Mouse (Mus musculus): ENCODE results near the gene Psmd8. TPM values are rescaled to one million over a fixed set of nuclear protein-coding genes. Genes with fewer than 3 reads are reported as not detected.

The Psmd8 gene
- polyA plus RNA-seq (2012; rRNA removed; ENCODE audit: low replicate concordance) = 80.4 and 112 TPM in 2 replicates

GRCm38 (mm10) chr7:29180077-29180853 lies at the start of gene Psmd8:
Gene Psmd8, minus strand, starts transcription at chr7:29180701.

DNA sequence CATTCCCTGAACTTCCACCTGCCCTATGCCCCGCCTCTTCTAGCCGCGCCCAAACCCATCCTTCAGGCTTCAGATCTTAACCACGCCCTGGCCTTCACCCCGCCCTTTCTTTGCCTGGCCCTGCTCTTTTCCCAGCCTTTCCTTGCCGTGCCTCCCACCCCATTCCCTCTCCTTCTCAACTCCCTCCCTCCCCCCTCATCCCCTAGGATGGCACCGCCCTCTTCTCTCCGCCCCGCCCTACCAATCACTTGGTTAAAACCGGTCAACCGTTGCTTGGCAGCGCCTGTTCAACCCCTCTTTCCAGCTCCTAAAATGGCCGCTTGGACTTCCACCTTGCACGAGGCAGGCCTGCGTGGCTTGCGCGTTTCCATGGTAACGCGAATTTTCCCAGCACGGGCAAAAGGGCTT lies 33.2 kb upstream of the Psmd8 start, which contains the start of gene Catsperg1:
Gene Catsperg1, minus strand, starts transcription at position 361 of the 408 bp plus-strand sequence.

GRCm38 (mm10) chr7:29170066-29170754 lies 10.3 kb downstream of the Psmd8 start, which contains the start of the genes Ggn and Spred3:
Gene Ggn, plus strand, starts transcription at chr7:29170210.
Gene Spred3, minus strand, starts transcription at chr7:29170411.

DNA sequence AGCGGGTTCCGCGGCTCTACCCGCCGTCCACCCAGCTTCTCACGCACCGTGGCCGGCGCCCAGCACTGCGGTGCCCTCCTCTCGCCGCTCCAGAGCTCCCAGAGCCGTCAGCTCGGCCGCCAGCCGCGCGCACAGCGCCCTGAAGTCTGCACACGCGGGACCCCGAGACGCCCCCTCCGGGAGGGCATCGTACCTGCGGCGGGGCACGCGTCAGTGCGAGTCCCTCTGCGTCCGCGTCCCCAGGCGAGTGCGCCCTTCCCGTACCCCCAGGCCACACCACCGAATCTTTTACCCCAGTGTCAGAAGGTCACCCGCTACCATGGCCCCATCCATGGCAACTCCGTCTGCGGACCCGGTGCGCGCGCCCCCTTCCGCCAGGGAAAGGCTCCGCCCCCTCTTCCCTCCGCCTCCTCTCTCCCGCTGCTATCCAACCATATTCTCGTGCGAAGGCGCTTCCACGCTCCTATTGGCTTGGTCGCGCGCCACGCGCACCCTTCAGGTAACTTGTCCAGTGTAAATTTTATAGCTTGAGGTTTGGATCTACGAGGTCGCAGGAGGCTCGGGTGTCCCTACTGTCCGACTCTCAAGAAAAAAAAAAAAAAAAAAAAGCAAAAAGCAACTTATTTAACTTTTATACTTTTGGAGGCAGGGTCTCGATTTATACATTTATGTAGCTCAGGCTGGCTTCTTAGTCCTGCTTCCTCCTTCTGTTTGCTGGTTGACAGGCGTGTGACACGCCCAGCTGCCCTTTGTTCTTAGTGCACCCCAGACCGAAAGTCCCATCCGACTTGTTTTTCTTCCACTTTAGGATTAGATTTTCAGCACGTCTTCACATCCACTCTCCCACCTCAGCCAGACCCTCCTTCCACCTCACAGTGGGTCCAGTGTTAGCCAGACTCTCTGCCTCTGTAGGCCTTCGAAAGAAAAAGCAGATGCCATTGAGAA lies 24.4 kb downstream of the Psmd8 start, which contains the start of gene Fam98c:
Gene Fam98c, minus strand, starts transcription at position 397 of the 945 bp plus-strand sequence.

DNA sequence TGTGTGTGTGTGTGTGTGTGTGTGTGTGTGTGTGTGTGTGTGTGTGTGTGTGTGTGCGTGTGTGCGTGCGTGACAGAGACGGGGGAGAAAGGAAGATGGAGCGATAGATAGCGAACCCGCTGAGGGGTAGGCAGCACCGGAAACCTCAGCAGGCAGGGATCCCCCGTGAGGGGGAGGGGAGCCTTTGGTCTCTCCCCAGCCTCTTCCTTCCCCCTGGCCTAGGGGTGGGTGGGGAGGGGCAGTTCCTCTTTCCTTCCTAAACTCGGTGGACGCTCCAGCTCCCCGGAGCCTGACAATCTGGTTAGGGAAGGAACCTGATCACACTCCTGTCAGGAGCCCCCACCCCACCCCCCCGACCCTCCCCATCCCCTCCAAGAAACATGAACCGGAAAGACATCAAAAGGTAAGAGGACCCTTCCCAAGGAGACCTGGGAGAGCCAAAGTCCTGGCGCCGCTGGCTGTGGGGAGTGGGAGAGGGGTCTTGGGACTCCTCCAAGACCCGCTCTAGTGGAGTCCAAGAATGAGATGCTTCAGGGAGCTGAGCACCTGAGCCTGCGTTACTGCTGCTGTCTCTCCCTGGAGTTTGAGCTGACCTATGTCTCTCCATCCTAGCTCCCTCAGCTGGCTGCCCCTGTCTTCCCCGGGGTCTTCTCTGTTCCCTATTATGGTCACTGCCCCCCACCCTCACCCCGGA lies 45.7 kb downstream of the Psmd8 start, which contains the start of gene Rasgrp4:
Gene Rasgrp4, plus strand, starts transcription at position 159 of the 694 bp plus-strand sequence.

GRCm38 (mm10) chr7:29124970-29125369 lies 55.5 kb downstream of the Psmd8 start, which contains the start of gene Ryr1:
Gene Ryr1, minus strand, starts transcription at chr7:29125179.

Other genes starting within 250 kb of the Psmd8 start
- gene Actn4, start 218.4 kb downstream of the Psmd8 start, polyA plus RNA-seq (2012; rRNA removed; ENCODE audit: low replicate concordance) = 595 and 810 TPM in 2 replicates
- gene Eif3k, start 198.8 kb downstream of the Psmd8 start, polyA plus RNA-seq (2012; rRNA removed; ENCODE audit: low replicate concordance) = 105 and 141 TPM in 2 replicates
- 8.1 and 21.6 TPM in 2 replicates for gene Map4k1, start 198.7 kb downstream of the Psmd8 start, polyA plus RNA-seq (2012; rRNA removed; ENCODE audit: low replicate concordance)
- gene Ryr1, start 55.5 kb downstream of the Psmd8 start, polyA plus RNA-seq (2012; rRNA removed; ENCODE audit: low replicate concordance) = under 0.01 and 0.05 TPM in 2 replicates
- 3.5 and 4.2 TPM in 2 replicates for gene Rasgrp4, start 45.9 kb downstream of the Psmd8 start, polyA plus RNA-seq (2012; rRNA removed; ENCODE audit: low replicate concordance)
- gene Fam98c, start 24.5 kb downstream of the Psmd8 start, polyA plus RNA-seq (2012; rRNA removed; ENCODE audit: low replicate concordance) = 135 and 295 TPM in 2 replicates
- 0.97 and 1.5 TPM in 2 replicates for gene Ggn, start 10.5 kb downstream of the Psmd8 start, polyA plus RNA-seq (2012; rRNA removed; ENCODE audit: low replicate concordance)
- 1.1 and 2.2 TPM in 2 replicates for gene Spred3, start 10.3 kb downstream of the Psmd8 start, polyA plus RNA-seq (2012; rRNA removed; ENCODE audit: low replicate concordance)
- gene Catsperg1, start 33.3 kb upstream of the Psmd8 start, polyA plus RNA-seq (2012; rRNA removed; ENCODE audit: low replicate concordance) = 0.19 and 0.48 TPM in 2 replicates
- gene Kcnk6, start 51.8 kb upstream of the Psmd8 start, polyA plus RNA-seq (2012; rRNA removed; ENCODE audit: low replicate concordance) = 22.4 and 52.7 TPM in 2 replicates
- gene Yif1b, start 57.6 kb upstream of the Psmd8 start, polyA plus RNA-seq (2012; rRNA removed; ENCODE audit: low replicate concordance) = 56.6 and 58.6 TPM in 2 replicates
- gene 2200002D01Rik, start 67.8 kb upstream of the Psmd8 start, polyA plus RNA-seq (2012; rRNA removed; ENCODE audit: low replicate concordance) = 437 and 814 TPM in 2 replicates
- gene Spint2, start 101.2 kb upstream of the Psmd8 start, polyA plus RNA-seq (2012; rRNA removed; ENCODE audit: low replicate concordance) = 764 and 2,886 TPM in 2 replicates
- 21.4 and 39.1 TPM in 2 replicates for gene Ppp1r14a, start 108.6 kb upstream of the Psmd8 start, polyA plus RNA-seq (2012; rRNA removed; ENCODE audit: low replicate concordance)
- gene Dpf1, start 123.2 kb upstream of the Psmd8 start, polyA plus RNA-seq (2012; rRNA removed; ENCODE audit: low replicate concordance) = 0.48 and 2.4 TPM in 2 replicates

Data from duodenum, adult 2 months (tissue).